Mouse (Mus musculus): Measurements from ENCODE around the gene Nos2. TPM values are rescaled to one million over a fixed set of nuclear protein-coding genes. Genes with fewer than 3 reads are reported as not detected.

Nos2 gene
- polyA plus RNA-seq, 1 experiment from 2014 or later, result 0.21 TPM

DNA sequence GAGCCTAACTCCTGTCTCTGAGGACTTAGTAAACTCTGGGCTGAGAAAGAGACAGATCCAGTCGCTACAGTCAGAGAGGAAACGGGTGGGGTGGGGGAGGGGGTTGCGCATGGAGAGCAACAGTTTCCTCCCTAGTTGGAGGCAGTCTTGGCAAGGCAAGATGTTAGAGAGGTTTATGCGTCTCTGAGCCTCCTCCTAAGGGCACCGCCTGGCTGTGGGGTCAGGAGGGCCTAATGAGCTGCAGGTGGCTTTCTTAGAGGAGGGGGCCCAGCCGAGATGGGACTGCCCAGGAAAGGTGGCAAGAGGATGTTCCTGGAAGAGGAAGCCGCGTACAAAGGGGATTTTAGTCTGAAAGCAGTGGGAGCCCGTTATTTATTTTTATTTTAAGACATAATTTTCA is 3.5 kb downstream of the Nos2 start:
- no peak for TF ChIP-seq CTCF (IDR thresholded peaks at IDR 0.05; ENCODE audit: low read depth)
- Histone ChIP-seq H3K4me2 (replicated peaks; ENCODE audit: low read depth) (no peak overlapping the region), H3K4me3 (ENCODE audit: low read depth, low read length) (no peak overlapping the region), H3K36me3 (ENCODE audit: control insufficient read depth, insufficient read depth) (no peaks in the 10 kb centered on the region), H3K27me3 (replicated peaks; ENCODE audit: control insufficient read depth, insufficient read depth, low read length) (peaks cover 26% of the 10 kb centered on the region), H3K9me3 (ENCODE audit: control insufficient read depth) (no peaks in the 10 kb centered on the region), H3K4me1 (replicated peaks; ENCODE audit: control insufficient read depth, insufficient read depth, low read length) (no peaks in the 10 kb centered on the region), H3K27ac (ENCODE audit: low read depth, low read length) (no peak overlapping the region), H3K9ac (ENCODE audit: low read depth, low read length) (no peak overlapping the region)
- ATAC-seq, result no peak
- 35% methylated on average over 9 of the region's 9 CpGs for WGBS

DNA sequence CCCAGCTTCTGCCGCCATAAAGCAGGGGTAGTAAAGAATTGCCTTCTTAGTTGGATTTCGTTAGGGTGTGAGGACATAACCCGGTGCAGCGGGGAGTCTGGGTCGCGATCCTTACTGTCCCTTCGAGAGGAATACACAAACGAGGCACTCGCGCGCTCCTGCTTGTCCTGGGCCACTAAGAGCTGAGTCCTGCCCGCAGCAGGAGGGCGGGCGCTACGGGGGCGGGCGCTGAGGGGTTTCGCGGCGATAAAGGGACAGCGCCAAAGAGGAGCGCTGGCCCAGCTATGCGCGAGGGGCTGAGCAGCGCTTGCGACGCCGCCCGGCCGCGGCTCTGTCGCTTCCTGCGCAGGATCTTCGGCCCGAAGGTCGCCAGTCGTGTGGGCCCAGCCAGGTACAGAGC is 4.3 kb downstream of the Nos2 start:
- no peak for TF ChIP-seq CTCF (IDR thresholded peaks at IDR 0.05; ENCODE audit: low read depth)
- Histone ChIP-seq H3K27ac (ENCODE audit: low read depth, low read length) (no peak overlapping the region), H3K27me3 (replicated peaks; ENCODE audit: control insufficient read depth, insufficient read depth, low read length) (peaks cover 26% of the 10 kb centered on the region), H3K4me2 (replicated peaks; ENCODE audit: low read depth) (peak overlapping the region; percentile 66), H3K4me1 (replicated peaks; ENCODE audit: control insufficient read depth, insufficient read depth, low read length) (no peaks in the 10 kb centered on the region), H3K4me3 (ENCODE audit: low read depth, low read length) (peak overlapping the region; percentile 36), H3K36me3 (ENCODE audit: control insufficient read depth, insufficient read depth) (no peaks in the 10 kb centered on the region), H3K9ac (ENCODE audit: low read depth, low read length) (no peak overlapping the region; the same call in 1 of the 2 replicates), H3K9me3 (ENCODE audit: control insufficient read depth) (no peaks in the 10 kb centered on the region)
- under 1% methylated on average over 37 of the region's 37 CpGs for WGBS
- ATAC-seq, result no peak

- no peak for ATAC-seq
- Histone ChIP-seq H3K27ac (ENCODE audit: low read depth, low read length) (no peak overlapping the region), H3K4me1 (replicated peaks; ENCODE audit: control insufficient read depth, insufficient read depth, low read length) (no peaks in the 10 kb centered on the region), H3K36me3 (ENCODE audit: control insufficient read depth, insufficient read depth) (no peaks in the 10 kb centered on the region), H3K9ac (ENCODE audit: low read depth, low read length) (no peak overlapping the region), H3K4me3 (ENCODE audit: low read depth, low read length) (no peak overlapping the region), H3K4me2 (replicated peaks; ENCODE audit: low read depth) (no peak overlapping the region), H3K27me3 (replicated peaks; ENCODE audit: control insufficient read depth, insufficient read depth, low read length) (peaks cover 18% of the 10 kb centered on the region), H3K9me3 (ENCODE audit: control insufficient read depth) (no peaks in the 10 kb centered on the region)
- TF ChIP-seq CTCF (IDR thresholded peaks at IDR 0.05; ENCODE audit: low read depth), result no peak
- 66% methylated on average over 5 of the region's 5 CpGs for WGBS
These were observed 8.8 kb downstream of the Nos2 start for GRCm38 (mm10) chr11:78929345-78929744.

- no peak for ATAC-seq
- no peak overlapping the region for H3K4me3 ChIP-seq (ENCODE audit: low read depth, low read length)
- H3K4me1 ChIP-seq (replicated peaks; ENCODE audit: control insufficient read depth, insufficient read depth, low read length), result no peaks in the 10 kb centered on the region
- H3K4me2 ChIP-seq (replicated peaks; ENCODE audit: low read depth), result no peak overlapping the region
- H3K9ac ChIP-seq (ENCODE audit: low read depth, low read length), result no peak overlapping the region
- H3K27me3 ChIP-seq (replicated peaks; ENCODE audit: control insufficient read depth, insufficient read depth, low read length), result no peaks in the 10 kb centered on the region
- no peaks in the 10 kb centered on the region for H3K9me3 ChIP-seq (ENCODE audit: control insufficient read depth)
- H3K36me3 ChIP-seq (ENCODE audit: control insufficient read depth, insufficient read depth), result no peaks in the 10 kb centered on the region
- 84% methylated on average over 7 of the region's 7 CpGs for WGBS
- no peak overlapping the region for H3K27ac ChIP-seq (ENCODE audit: low read depth, low read length)
- no peak for TF ChIP-seq CTCF (IDR thresholded peaks at IDR 0.05; ENCODE audit: low read depth)
These were observed 13.7 kb downstream of the Nos2 start for GRCm38 (mm10) chr11:78934307-78934706.

DNA sequence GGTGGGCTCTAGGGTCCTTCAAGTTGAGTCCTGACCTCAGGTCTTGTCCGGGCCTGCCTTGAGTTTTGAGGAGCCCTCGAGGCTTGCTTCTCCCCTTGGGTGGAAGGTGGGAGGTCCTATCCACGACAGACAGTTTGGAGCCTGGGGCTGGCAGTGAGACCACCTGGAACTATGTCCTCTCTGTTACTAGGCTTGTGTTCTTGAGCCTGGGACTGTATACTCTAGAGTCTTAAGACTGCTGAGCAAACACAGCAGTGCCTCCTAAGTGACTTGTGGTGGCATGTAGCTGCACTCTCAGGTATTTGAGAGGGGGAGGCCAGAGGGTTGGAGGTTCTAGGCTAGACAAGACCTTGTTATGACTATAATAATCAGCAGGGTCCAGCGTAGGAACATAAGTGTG is 14.1 kb downstream of the Nos2 start:
- H3K27ac ChIP-seq (ENCODE audit: low read depth, low read length), result no peak overlapping the region
- H3K4me1 ChIP-seq (replicated peaks; ENCODE audit: control insufficient read depth, insufficient read depth, low read length), result no peaks in the 10 kb centered on the region
- no peak overlapping the region for H3K4me2 ChIP-seq (replicated peaks; ENCODE audit: low read depth)
- no peak for ATAC-seq
- 74% methylated on average over 4 of the region's 4 CpGs for WGBS
- no peak overlapping the region for H3K9ac ChIP-seq (ENCODE audit: low read depth, low read length)
- no peak overlapping the region for H3K4me3 ChIP-seq (ENCODE audit: low read depth, low read length)
- no peaks in the 10 kb centered on the region for H3K9me3 ChIP-seq (ENCODE audit: control insufficient read depth)
- H3K36me3 ChIP-seq (ENCODE audit: control insufficient read depth, insufficient read depth), result no peaks in the 10 kb centered on the region
- no peak for TF ChIP-seq CTCF (IDR thresholded peaks at IDR 0.05; ENCODE audit: low read depth)
- no peaks in the 10 kb centered on the region for H3K27me3 ChIP-seq (replicated peaks; ENCODE audit: control insufficient read depth, insufficient read depth, low read length)

- Histone ChIP-seq H3K4me1 (replicated peaks; ENCODE audit: control insufficient read depth, insufficient read depth, low read length) (no peaks in the 10 kb centered on the region), H3K4me3 (ENCODE audit: low read depth, low read length) (no peak overlapping the region), H3K36me3 (ENCODE audit: control insufficient read depth, insufficient read depth) (no peaks in the 10 kb centered on the region), H3K9me3 (ENCODE audit: control insufficient read depth) (no peaks in the 10 kb centered on the region), H3K27ac (ENCODE audit: low read depth, low read length) (no peak overlapping the region), H3K27me3 (replicated peaks; ENCODE audit: control insufficient read depth, insufficient read depth, low read length) (no peaks in the 10 kb centered on the region), H3K9ac (ENCODE audit: low read depth, low read length) (no peak overlapping the region), H3K4me2 (replicated peaks; ENCODE audit: low read depth) (no peak overlapping the region)
- no peak for ATAC-seq
- TF ChIP-seq CTCF (IDR thresholded peaks at IDR 0.05; ENCODE audit: low read depth), result no peak
- WGBS, result 78% methylated on average over 6 of the region's 6 CpGs
These were observed 14.6 kb downstream of the Nos2 start for GRCm38 (mm10) chr11:78935178-78935577.

- Histone ChIP-seq H3K27me3 (replicated peaks; ENCODE audit: control insufficient read depth, insufficient read depth, low read length) (no peaks in the 10 kb centered on the region), H3K4me2 (replicated peaks; ENCODE audit: low read depth) (no peak overlapping the region), H3K4me3 (ENCODE audit: low read depth, low read length) (no peak overlapping the region), H3K36me3 (ENCODE audit: control insufficient read depth, insufficient read depth) (no peaks in the 10 kb centered on the region), H3K4me1 (replicated peaks; ENCODE audit: control insufficient read depth, insufficient read depth, low read length) (no peaks in the 10 kb centered on the region), H3K9ac (ENCODE audit: low read depth, low read length) (no peak overlapping the region), H3K9me3 (ENCODE audit: control insufficient read depth) (no peaks in the 10 kb centered on the region), H3K27ac (ENCODE audit: low read depth, low read length) (no peak overlapping the region)
- WGBS, result 89% methylated on average over 1 of the region's 1 CpGs
- TF ChIP-seq CTCF (IDR thresholded peaks at IDR 0.05; ENCODE audit: low read depth), result no peak
- no peak for ATAC-seq
These were observed 22.5 kb downstream of the Nos2 start for GRCm38 (mm10) chr11:78943083-78943482.

All from intestine, postnatal 0 days (tissue).